Mouse (Mus musculus) small intestine, adult 2 months (tissue): ENCODE data around the gene Scarb1.

Experiments
- CTCF ChIP-seq: fragments of 200-500 bp; IDR thresholded peaks from 2 replicates; pipeline ENCODE4 v1.5.1; 2012; ENCODE audit warnings: low read depth, mild to moderate bottlenecking, control low read depth, inconsistent platforms, low read length, moderate library complexity, mixed read lengths; ENCODE audit not compliant: insufficient replicate concordance, insufficient read length; ENCODE audit errors: extremely low read depth
- POLR2A ChIP-seq: fragments of 200-500 bp; IDR thresholded peaks from 2 replicates; pipeline ENCODE4 v1.6.1; 2012; ENCODE audit warnings: low read depth, mild to moderate bottlenecking, control low read depth, inconsistent platforms, low read length, moderate library complexity

- no peak for TF ChIP-seq POLR2A
- no peak for TF ChIP-seq CTCF
Measured at GRCm38 (mm10) chr5:125352781-125353294, 11.9 kb upstream of the Scarb1 start.
